Mouse (Mus musculus): ENCODE measurements around the gene Tent4a.
A peak's percentile ranks its signal among the peaks of the same experiment; 100 is the strongest.

Gene Tent4a

GRCm38 (mm10) chr13:69545019-69545418 lies 10.6 kb upstream of the Tent4a start:
- ATAC-seq (ENCODE audit: low TSS enrichment), result no peak

- ATAC-seq (ENCODE audit: low TSS enrichment), result no peak
These were observed 9.2 kb upstream of the Tent4a start for GRCm38 (mm10) chr13:69543595-69543994.

- no peak for ATAC-seq (ENCODE audit: low TSS enrichment)
These were observed 8.3 kb upstream of the Tent4a start for GRCm38 (mm10) chr13:69542571-69543352.

- ATAC-seq (ENCODE audit: low TSS enrichment), result peak; percentile 92
These were observed 7.4 kb upstream of the Tent4a start for GRCm38 (mm10) chr13:69541776-69542175.

- ATAC-seq (ENCODE audit: low TSS enrichment), result peak; percentile 3; the same call in 1 of the 2 replicates
These were observed 6.8 kb upstream of the Tent4a start for GRCm38 (mm10) chr13:69541209-69541608.

- no peak for ATAC-seq (ENCODE audit: low TSS enrichment)
These were observed 3.9 kb upstream of the Tent4a start for GRCm38 (mm10) chr13:69538327-69538726.

GRCm38 (mm10) chr13:69537366-69537765 lies 2.9 kb upstream of the Tent4a start:
- no peak for ATAC-seq (ENCODE audit: low TSS enrichment)

- no peak for ATAC-seq (ENCODE audit: low TSS enrichment)
These were observed 1.6 kb upstream of the Tent4a start for GRCm38 (mm10) chr13:69536021-69536420.

GRCm38 (mm10) chr13:69534654-69535551 lies 486 bp upstream of the Tent4a start:
- peak; percentile 57 for ATAC-seq (ENCODE audit: low TSS enrichment)

GRCm38 (mm10) chr13:69533405-69534333 lies 748 bp downstream of the Tent4a start, which contains the start of gene Nsun2:
Gene Nsun2 (plus strand): TSS chr13:69533746.
- ATAC-seq (ENCODE audit: low TSS enrichment), result peak; percentile 7

GRCm38 (mm10) chr13:69532893-69533404 lies 1.5 kb downstream of the Tent4a start:
- ATAC-seq (ENCODE audit: low TSS enrichment), result peak; percentile 0; the same call in 1 of the 2 replicates

GRCm38 (mm10) chr13:69532101-69532892 lies 2.1 kb downstream of the Tent4a start:
- no peak for ATAC-seq (ENCODE audit: low TSS enrichment)

- no peak for ATAC-seq (ENCODE audit: low TSS enrichment)
These were observed 3.0 kb downstream of the Tent4a start for GRCm38 (mm10) chr13:69531431-69531830.

GRCm38 (mm10) chr13:69530951-69531350 lies 3.5 kb downstream of the Tent4a start:
- no peak for ATAC-seq (ENCODE audit: low TSS enrichment)

GRCm38 (mm10) chr13:69530156-69530555 lies 4.3 kb downstream of the Tent4a start:
- ATAC-seq (ENCODE audit: low TSS enrichment), result no peak

- ATAC-seq (ENCODE audit: low TSS enrichment), result no peak
These were observed 5.9 kb downstream of the Tent4a start for GRCm38 (mm10) chr13:69528531-69528930.

GRCm38 (mm10) chr13:69525867-69526266 lies 8.6 kb downstream of the Tent4a start:
- ATAC-seq (ENCODE audit: low TSS enrichment), result no peak

- ATAC-seq (ENCODE audit: low TSS enrichment), result peak; percentile 62
These were observed 10.3 kb downstream of the Tent4a start for GRCm38 (mm10) chr13:69524158-69524530.

GRCm38 (mm10) chr13:69523444-69524157 lies 10.8 kb downstream of the Tent4a start:
- 0 out of 2 replicates have a peak, but pooled peaks have one; percentile 3 for ATAC-seq (ENCODE audit: low TSS enrichment)
